Mouse (Mus musculus) lung, postnatal 0 days (tissue): ENCODE measurements around the gene Tmem233.

ENCODE experiments used
- CTCF ChIP-seq: IDR thresholded peaks from 2 replicates; pipeline ENCODE4 v1.5.1; 2016; ENCODE audit warnings: antibody characterized with exemption, mild to moderate bottlenecking
- EP300 ChIP-seq: IDR thresholded peaks from 2 replicates; pipeline ENCODE4 v1.6.1; 2016; ENCODE audit warnings: antibody characterized with exemption, mild to moderate bottlenecking, control low read depth

DNA sequence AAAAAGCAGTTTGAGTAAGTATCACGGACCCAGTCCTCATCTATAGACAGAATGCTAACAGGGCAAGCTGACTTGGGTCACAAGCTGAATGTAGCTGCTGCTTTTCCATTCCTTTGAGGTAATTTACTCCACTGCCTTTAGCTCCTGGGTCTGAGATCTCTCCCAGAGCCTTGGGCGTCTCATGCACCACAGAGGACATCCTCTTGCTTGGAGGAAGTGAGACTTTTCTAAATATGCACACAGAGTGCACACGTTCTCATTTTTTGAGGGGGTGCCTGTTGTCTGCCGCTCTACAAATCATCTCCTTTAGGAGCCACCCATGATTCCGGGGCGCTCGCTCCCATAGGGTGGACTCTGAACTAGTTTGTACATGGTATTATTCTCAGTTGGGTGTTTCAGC lies 70.5 kb downstream of the Tmem233 start:
- no peak for TF ChIP-seq CTCF
- TF ChIP-seq EP300: no peak
